Mouse (Mus musculus) intestine, embryonic 15.5 days (tissue): ENCODE measurements around the gene Pde1a. TPM values are rescaled to one million over a fixed set of nuclear protein-coding genes. Genes with fewer than 3 reads are reported as not detected.
A peak's percentile ranks its signal among the peaks of the same experiment; 100 is the strongest.

ENCODE experiments used
- ATAC-seq: fragments of 200-750 bp; cut with Nextera tagmentation; 2 replicates; pipeline ENCODE4 v1.8.0; 2017; ENCODE audit warnings: moderate TSS enrichment, moderate library complexity
- H3K27ac ChIP-seq: fragments of 300-500 bp; sonication (generic); 2 replicates; pipeline ENCODE4 v1.5.1; 2015; ENCODE audit warnings: mild to moderate bottlenecking, inconsistent platforms
- H3K27me3 ChIP-seq: fragments of 300-500 bp; sonication (generic); replicated peaks from 2 replicates; pipeline ENCODE4 v1.6.1; 2015; ENCODE audit warnings: inconsistent platforms
- H3K36me3 ChIP-seq: fragments of 300-500 bp; sonication (generic); 2 replicates; pipeline ENCODE4 v1.6.1; 2015; ENCODE audit warnings: inconsistent platforms
- H3K4me1 ChIP-seq: fragments of 300-500 bp; sonication (generic); replicated peaks from 2 replicates; pipeline ENCODE4 v1.6.1; 2015; ENCODE audit warnings: inconsistent platforms
- H3K4me2 ChIP-seq: fragments of 300-500 bp; sonication (generic); replicated peaks from 2 replicates; pipeline ENCODE4 v1.6.1; 2015; ENCODE audit warnings: mild to moderate bottlenecking, inconsistent platforms
- H3K4me3 ChIP-seq: fragments of 300-500 bp; sonication (generic); replicated peaks from 2 replicates; pipeline ENCODE4 v1.5.1; 2015; ENCODE audit warnings: inconsistent platforms
- H3K9ac ChIP-seq: fragments of 300-500 bp; sonication (generic); 2 replicates; pipeline ENCODE4 v1.6.1; 2015; ENCODE audit warnings: inconsistent platforms
- H3K9me3 ChIP-seq: fragments of 300-500 bp; sonication (generic); 2 replicates; pipeline ENCODE4 v1.6.1; 2016; ENCODE audit warnings: inconsistent platforms
- WGBS: fragments of 180-500 bp; shearing (Covaris S2); methylation state at CpG from one replicate; pipeline ENCODE4 v1.1.7; 2015; 5-methylcytosine and 5-hydroxymethylcytosine counted together
- polyA plus RNA-seq: library from polyadenylated mRNA; unstranded; fragments of >200 nt; fragmentation: Nextera tagmentation; extraction: Ambion mirVana; gene quantifications from 2 replicates; pipeline ENCODE4 v1.2.1, GENCODE M21; 2015

Pde1a gene
- polyA plus RNA-seq = 34.6 and 40.2 TPM in 2 replicates

DNA sequence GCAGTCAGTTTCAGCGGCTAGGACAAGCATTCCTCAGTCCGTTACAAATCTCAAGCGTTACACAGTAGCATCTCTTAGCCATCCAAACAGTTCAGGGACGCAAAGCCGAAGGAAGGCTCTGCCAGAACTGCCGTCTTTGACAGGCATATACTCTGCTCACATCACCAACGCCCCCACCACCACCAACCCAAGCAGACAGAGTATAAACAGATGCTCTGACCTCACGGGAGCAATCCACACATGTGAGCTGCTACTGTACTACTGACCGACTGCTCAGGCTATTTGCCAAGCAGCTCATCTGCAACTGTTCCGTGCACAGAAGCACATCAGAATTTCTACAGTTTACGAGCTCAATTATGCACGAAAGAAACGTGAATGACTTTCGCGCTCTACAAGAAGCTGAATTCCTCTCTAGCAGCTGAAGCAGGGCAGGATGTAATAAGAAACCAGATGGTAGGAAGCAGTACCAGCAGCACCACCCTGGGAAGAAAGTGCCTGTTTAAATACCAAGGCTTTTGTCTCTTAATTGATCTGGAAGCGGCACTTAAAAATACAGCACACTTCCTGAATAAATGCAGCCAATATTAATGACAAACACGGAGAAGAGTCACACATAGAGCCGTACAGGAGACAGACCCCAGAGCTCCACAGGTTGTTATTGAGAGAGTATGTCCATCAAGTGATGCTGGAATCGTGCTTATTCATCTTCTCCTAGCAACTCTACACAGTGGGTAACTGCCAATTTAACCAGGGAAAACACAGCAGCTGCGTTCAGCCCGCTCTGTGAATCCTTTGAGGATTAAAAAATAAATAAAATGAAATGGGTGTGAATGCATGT is at the start of gene Pde1a:
Gene Pde1a, minus strand, starts transcription at position 598 of the 838 bp plus-strand sequence.
- ATAC-seq = no peak
- Histone ChIP-seq H3K4me2 (peak within 1 kb of the TSS; percentile 55), H3K9me3 (no peaks in the 10 kb centered on the region), H3K36me3 (no peaks in the 10 kb centered on the region), H3K4me1 (peaks cover 3% of the 10 kb centered on the region; the same call in 1 of the 2 replicates), H3K27ac (no peak within 1 kb of the TSS), H3K9ac (no peak within 1 kb of the TSS), H3K4me3 (peak within 1 kb of the TSS; percentile 20), H3K27me3 (no peaks in the 10 kb centered on the region)
- 10% methylated on average over 21 of the region's 21 CpGs for WGBS

DNA sequence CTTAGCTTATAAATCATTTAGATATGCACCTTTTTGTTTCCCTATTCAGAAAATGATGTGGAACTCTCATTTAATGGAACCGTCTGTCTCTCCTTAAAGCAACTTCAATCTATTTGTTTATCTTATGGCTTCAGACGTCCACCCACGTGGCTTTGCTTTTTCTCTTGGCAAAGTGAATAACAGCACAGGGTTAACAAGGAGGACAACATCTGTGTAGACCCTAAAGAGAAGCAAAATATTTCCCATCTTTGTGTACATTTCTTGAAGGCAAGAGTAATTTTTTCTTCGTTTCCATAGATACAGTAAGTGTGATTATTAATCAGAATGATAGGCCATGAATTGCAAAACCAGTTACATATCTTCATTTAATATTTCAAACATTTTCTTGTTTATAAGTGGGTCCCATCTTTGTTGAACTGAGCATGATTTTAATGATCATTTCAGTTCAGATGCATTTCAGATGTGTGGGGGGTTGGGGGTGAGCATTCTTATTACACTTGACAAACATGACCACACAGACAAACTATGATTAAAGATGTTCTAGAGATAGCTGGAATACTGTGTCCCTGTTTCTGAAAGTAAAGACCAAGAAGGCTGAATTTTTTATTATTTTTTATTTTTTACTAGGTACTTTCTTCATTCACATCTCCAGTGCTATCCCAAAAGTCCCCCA is 49.5 kb upstream of the Pde1a start:
- no peaks in the 10 kb centered on the region for H3K27me3 ChIP-seq
- no peak overlapping the region for H3K4me2 ChIP-seq
- no peaks in the 10 kb centered on the region for H3K36me3 ChIP-seq
- H3K9me3 ChIP-seq = no peaks in the 10 kb centered on the region
- WGBS = 39% methylated on average over 4 of the region's 4 CpGs
- ATAC-seq = peak; percentile 82
- H3K4me3 ChIP-seq = no peak overlapping the region
- 0 out of 2 replicates have a peak, but pooled peaks cover 2% of the 10 kb centered on the region for H3K4me1 ChIP-seq
- no peak overlapping the region for H3K9ac ChIP-seq
- no peak overlapping the region for H3K27ac ChIP-seq

DNA sequence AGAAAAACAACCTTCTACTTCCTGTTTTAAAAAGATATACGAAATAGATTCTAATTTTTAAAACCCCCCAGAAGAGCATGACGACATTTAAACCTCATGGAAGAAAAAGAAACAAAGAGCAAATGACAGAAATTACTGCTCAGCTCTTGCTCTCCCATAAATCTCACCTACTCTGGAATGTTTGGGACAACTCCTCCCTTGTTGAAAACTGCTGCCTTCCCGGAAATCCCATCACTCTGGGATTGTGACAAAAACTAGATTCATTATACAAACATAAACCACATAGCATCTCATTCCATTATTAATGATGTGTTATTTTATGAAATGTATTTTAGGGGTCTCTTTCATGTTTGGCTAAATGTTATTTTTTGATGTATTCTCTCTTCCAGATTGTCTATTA is 48.9 kb upstream of the Pde1a start:
- no peak overlapping the region for H3K4me2 ChIP-seq
- no peak overlapping the region for H3K27ac ChIP-seq
- H3K9ac ChIP-seq = no peak overlapping the region
- 0 out of 2 replicates have a peak, but pooled peaks cover 2% of the 10 kb centered on the region for H3K4me1 ChIP-seq
- H3K9me3 ChIP-seq = no peaks in the 10 kb centered on the region
- 0 out of 2 replicates have a peak, but pooled peaks have one; percentile 28 for ATAC-seq
- no peak overlapping the region for H3K4me3 ChIP-seq
- 36% methylated on average over 3 of the region's 3 CpGs for WGBS
- no peaks in the 10 kb centered on the region for H3K36me3 ChIP-seq
- no peaks in the 10 kb centered on the region for H3K27me3 ChIP-seq

DNA sequence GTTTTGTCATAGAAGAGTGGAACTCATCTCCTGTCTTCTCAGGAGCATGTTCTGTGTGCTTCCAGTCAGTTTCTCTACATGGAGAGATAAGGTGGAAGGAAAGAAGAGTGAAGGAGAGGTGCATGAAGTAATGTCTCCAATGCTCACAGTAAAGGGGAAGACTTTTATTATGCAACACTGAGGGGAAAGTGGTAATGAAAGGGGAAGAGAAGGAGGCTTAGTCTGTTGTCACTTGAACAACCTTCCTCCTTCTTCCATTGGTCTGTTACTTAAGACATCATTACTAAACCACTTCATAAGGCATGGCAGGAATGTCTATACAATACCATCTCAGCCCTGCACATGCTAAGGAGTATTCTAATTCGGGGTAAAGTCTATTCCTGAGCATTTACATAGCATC is 38.8 kb upstream of the Pde1a start:
- H3K4me3 ChIP-seq = no peak overlapping the region
- H3K4me1 ChIP-seq = no peaks in the 10 kb centered on the region
- H3K9ac ChIP-seq = no peak overlapping the region
- no peaks in the 10 kb centered on the region for H3K9me3 ChIP-seq
- no peaks in the 10 kb centered on the region for H3K36me3 ChIP-seq
- H3K27me3 ChIP-seq = no peaks in the 10 kb centered on the region
- H3K27ac ChIP-seq = no peak overlapping the region
- 82% methylated on average over 1 of the region's 1 CpGs for WGBS
- ATAC-seq = no peak
- H3K4me2 ChIP-seq = no peak overlapping the region

DNA sequence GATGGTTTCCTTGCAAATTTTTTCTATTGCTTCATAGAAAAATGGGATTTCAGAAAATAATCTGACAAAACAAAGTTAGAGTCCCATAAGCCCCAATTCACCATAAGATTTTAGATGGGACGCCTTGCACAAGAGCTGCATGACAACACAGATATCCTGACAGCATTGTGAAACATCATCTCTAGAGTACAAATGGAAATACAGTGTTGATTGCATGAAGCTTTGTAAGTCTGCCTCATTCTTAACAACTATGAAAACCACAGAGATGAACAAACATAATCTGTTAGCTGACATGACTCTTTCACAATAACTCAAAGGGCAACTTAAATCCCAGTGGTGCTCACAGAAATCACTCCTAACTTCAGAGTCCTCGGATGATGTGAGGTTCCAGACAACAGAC is 29.5 kb upstream of the Pde1a start:
- no peak overlapping the region for H3K4me2 ChIP-seq
- 83% methylated on average over 2 of the region's 2 CpGs for WGBS
- no peaks in the 10 kb centered on the region for H3K4me1 ChIP-seq
- no peak overlapping the region for H3K27ac ChIP-seq
- H3K9me3 ChIP-seq = no peaks in the 10 kb centered on the region
- H3K4me3 ChIP-seq = no peak overlapping the region
- H3K9ac ChIP-seq = no peak overlapping the region
- H3K27me3 ChIP-seq = no peaks in the 10 kb centered on the region
- ATAC-seq = no peak
- no peaks in the 10 kb centered on the region for H3K36me3 ChIP-seq

DNA sequence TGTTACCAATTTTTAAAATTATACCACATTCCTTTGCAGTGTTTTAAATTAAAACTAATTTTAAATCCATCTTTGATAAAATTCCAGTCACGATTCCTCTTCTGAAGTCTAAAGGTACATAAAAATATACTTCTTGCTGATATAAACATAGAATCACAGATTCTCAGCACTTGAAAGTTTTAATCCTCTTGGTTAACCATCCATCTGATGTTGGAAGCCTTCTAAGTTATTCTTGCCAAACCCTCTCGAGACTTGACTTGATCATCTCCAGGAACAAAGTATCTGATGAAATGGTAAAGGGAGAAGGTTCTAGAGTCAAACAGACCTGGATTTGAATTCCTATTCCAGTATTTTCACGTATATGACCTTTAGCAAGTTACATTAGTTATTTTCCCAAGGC is 28.9 kb upstream of the Pde1a start:
- H3K36me3 ChIP-seq = no peaks in the 10 kb centered on the region
- 84% methylated on average over 3 of the region's 3 CpGs for WGBS
- H3K27me3 ChIP-seq = no peaks in the 10 kb centered on the region

DNA sequence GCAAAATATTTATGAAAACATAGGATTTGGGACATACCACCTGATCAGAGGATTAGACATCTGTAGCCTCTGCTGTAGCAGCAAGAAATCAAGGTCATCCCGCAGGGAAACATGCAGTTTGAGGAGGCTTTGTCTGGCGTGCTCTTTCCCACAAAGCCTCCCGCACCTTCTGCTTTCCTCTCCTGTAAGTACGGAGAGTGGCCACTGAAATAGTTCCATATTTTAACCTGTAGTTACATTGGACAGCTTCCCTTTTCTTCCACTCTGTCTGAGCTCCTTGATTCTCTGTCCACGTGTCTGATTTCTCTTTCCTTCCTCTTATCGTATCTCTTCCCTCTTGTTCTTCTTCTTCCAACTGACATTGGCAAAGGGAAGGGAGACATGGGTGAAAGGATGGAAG is 20.8 kb upstream of the Pde1a start:
- no peaks in the 10 kb centered on the region for H3K4me1 ChIP-seq
- H3K9ac ChIP-seq = no peak overlapping the region
- ATAC-seq = no peak
- no peaks in the 10 kb centered on the region for H3K36me3 ChIP-seq
- H3K27ac ChIP-seq = no peak overlapping the region
- WGBS = 55% methylated on average over 6 of the region's 6 CpGs
- no peak overlapping the region for H3K4me3 ChIP-seq
- H3K9me3 ChIP-seq = no peaks in the 10 kb centered on the region
- H3K4me2 ChIP-seq = no peak overlapping the region
- H3K27me3 ChIP-seq = no peaks in the 10 kb centered on the region

More for the DNA sequence above, 28.9 kb upstream of the Pde1a start:
- no peak overlapping the region for H3K9ac ChIP-seq
- ATAC-seq = no peak
- no peak overlapping the region for H3K4me3 ChIP-seq
- H3K27ac ChIP-seq = no peak overlapping the region
- H3K4me2 ChIP-seq = no peak overlapping the region
- no peaks in the 10 kb centered on the region for H3K4me1 ChIP-seq
- no peaks in the 10 kb centered on the region for H3K9me3 ChIP-seq

DNA sequence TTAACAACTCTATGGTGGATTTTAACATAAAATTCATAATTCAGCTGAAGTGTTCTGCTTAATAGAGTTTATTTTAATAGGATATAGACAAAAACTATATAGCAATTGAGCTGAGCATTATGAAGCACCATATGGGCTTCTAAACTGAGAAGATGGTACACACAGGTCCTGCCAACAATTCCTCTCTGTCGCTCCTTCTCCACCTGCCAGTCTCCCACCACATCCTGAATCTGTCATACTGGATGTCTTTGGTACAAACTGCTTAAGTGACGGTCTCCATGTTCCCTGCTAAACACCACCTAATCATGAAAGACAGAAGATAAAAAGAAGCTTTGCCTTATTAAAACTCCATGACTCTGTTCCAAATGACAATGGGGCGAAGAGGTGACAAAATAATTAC is 20.1 kb upstream of the Pde1a start:
- no peaks in the 10 kb centered on the region for H3K27me3 ChIP-seq
- WGBS = 85% methylated on average over 3 of the region's 3 CpGs
- ATAC-seq = no peak
- no peaks in the 10 kb centered on the region for H3K9me3 ChIP-seq
- H3K4me1 ChIP-seq = no peaks in the 10 kb centered on the region
- no peak overlapping the region for H3K4me2 ChIP-seq
- H3K9ac ChIP-seq = no peak overlapping the region
- H3K4me3 ChIP-seq = no peak overlapping the region
- H3K36me3 ChIP-seq = no peaks in the 10 kb centered on the region
- no peak overlapping the region for H3K27ac ChIP-seq

DNA sequence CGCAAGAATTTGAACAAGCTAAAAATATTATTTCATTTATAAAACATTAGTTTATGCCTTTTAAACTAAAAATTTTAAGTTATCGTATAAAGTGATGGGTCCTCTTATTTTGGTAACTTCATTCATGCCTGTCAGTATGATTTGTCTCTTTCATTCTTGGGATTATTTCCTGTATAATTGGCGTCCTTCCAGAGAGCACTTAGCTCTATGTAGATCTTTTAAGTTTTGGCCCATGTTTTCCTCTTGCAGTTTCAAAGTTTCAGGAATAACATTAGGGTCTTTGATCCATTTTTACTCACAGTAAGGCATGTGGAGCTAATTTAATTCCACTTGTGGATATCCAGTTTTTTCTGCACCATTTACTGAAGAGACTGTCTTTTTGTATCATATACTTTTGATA is 5.8 kb upstream of the Pde1a start:
- Histone ChIP-seq H3K27ac (no peak overlapping the region), H3K4me2 (no peak overlapping the region), H3K9ac (no peak overlapping the region), H3K27me3 (no peaks in the 10 kb centered on the region), H3K4me3 (no peak overlapping the region), H3K36me3 (no peaks in the 10 kb centered on the region), H3K9me3 (no peaks in the 10 kb centered on the region), H3K4me1 (no peaks in the 10 kb centered on the region)
- ATAC-seq = no peak
- 70% methylated on average over 3 of the region's 3 CpGs for WGBS

DNA sequence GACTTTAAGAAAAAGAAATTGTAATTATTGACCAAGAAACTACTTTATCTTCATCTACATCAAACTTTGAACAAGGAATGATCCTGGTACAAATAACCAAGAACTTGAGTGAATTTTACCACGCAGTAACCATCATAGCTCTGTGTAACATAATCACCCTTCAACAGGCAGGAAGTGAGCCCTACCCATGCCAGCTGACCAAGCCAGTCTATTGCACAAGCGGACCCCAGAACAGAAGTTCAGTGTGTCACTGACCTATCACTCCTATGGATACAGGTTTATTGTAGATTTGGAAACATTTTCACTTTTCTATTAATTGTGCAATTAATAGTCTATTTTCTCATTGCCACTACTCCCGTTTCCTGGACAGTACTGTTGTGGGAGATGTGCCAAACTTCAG is 3.4 kb upstream of the Pde1a start:
- WGBS = 81% methylated on average over 3 of the region's 3 CpGs
- Histone ChIP-seq H3K36me3 (no peaks in the 10 kb centered on the region), H3K27me3 (no peaks in the 10 kb centered on the region), H3K4me2 (no peak overlapping the region), H3K9ac (no peak overlapping the region), H3K9me3 (no peaks in the 10 kb centered on the region), H3K4me3 (no peak overlapping the region), H3K27ac (no peak overlapping the region), H3K4me1 (peaks cover 3% of the 10 kb centered on the region; the same call in 1 of the 2 replicates)
- ATAC-seq = no peak

DNA sequence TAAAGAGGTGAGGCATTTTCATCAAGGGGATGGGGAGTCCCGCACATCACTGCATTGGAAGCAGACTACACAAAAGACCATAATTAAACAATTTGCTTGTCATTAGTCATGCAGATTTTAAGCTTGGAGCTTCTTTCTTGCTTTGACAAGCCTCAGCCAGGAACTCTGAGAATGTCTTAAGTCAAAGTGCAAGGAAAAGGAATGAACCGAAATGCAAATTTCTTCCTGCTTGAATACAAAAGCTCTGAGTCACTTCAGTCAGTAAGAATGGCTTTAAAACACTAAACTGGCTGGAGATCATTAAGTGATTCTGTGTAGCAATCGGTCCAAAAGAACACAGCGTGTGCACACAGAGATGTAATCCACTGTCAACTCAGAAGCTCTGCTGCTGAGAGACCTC is 2.6 kb downstream of the Pde1a start:
- H3K4me3 ChIP-seq = no peak overlapping the region
- H3K27ac ChIP-seq = no peak overlapping the region
- no peaks in the 10 kb centered on the region for H3K36me3 ChIP-seq
- 39% methylated on average over 4 of the region's 4 CpGs for WGBS
- H3K4me2 ChIP-seq = no peak overlapping the region
- no peak for ATAC-seq
- peaks cover 3% of the 10 kb centered on the region; the same call in 1 of the 2 replicates for H3K4me1 ChIP-seq
- H3K9me3 ChIP-seq = no peaks in the 10 kb centered on the region
- H3K9ac ChIP-seq = no peak overlapping the region
- no peaks in the 10 kb centered on the region for H3K27me3 ChIP-seq

DNA sequence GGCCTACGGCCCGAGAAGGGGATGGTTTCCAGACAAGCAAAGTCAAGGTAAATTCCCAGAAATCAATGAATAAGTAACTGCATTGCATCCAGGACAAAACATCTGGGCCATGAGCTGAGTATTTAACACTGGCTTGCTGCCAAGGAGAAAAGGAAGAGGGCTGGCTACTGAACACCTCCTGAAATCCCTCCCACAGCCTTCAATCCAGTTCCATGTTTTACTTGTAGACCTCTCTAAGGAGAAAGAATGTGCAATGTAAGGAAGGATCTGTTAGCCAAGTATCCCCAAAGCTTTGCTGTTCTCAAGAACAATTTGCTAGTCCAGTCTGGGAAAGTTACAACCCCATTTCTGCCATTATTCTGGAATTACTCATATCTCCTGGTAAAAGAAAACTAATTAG is 42.4 kb downstream of the Pde1a start:
- Histone ChIP-seq H3K9ac (no peak overlapping the region), H3K4me3 (no peak overlapping the region), H3K9me3 (no peaks in the 10 kb centered on the region), H3K4me1 (no peaks in the 10 kb centered on the region), H3K27ac (no peak overlapping the region), H3K27me3 (no peaks in the 10 kb centered on the region), H3K36me3 (no peaks in the 10 kb centered on the region), H3K4me2 (no peak overlapping the region)
- WGBS = 60% methylated on average over 2 of the region's 2 CpGs
- ATAC-seq = no peak
